In the genomic region with DNA sequence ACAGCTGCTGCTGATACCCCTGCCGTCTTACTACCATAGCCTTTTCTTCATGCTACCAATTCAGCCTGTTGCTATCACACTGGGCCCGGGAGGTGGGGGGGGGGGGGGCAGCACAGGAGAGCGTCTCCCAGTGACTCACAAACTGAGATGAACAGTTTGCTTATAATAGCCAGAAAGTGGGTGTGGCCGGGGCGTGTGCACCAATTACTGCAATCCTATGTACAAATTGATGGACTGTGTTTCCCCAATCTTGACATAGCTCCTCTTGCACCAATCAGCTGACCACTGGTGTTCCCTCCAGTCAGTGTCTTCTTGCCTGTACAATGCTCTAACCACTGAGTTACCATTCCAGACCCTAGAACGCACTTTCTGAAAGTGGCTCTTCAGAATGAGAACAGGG, we compare ENCODE assay signal across 13 mouse cellular contexts.
"Had no signal": no experiment of that assay in that cellular context is flagged by ENCODE, and none has a peak within 500 bp of the region (broad histone marks: within the 10 kb centered on the region; RNA-seq: fewer than 3 reads in every experiment).

No protein-coding gene starts in this region.

- H3K27ac ChIP-seq: kidney, embryonic 15.5 days; left cerebral cortex, adult 2 months; limb, embryonic 15.5 days; liver, embryonic 13.5 days; lung, embryonic 15.5 days; midbrain, embryonic 15.5 days; neural tube, embryonic 12.5 days; stomach, embryonic 15.5 days had no signal

- H3K9me3 ChIP-seq: kidney, embryonic 15.5 days; limb, embryonic 15.5 days; liver, embryonic 13.5 days; lung, embryonic 15.5 days; midbrain, embryonic 15.5 days; neural tube, embryonic 12.5 days; stomach, embryonic 15.5 days had no signal

- H3K4me3 ChIP-seq: kidney, embryonic 15.5 days; left cerebral cortex, adult 2 months; limb, embryonic 15.5 days; liver, embryonic 13.5 days; lung, embryonic 15.5 days; midbrain, embryonic 15.5 days; neural tube, embryonic 12.5 days; stomach, embryonic 15.5 days had no signal

- H3K9ac ChIP-seq: kidney, embryonic 15.5 days; limb, embryonic 15.5 days; liver, embryonic 13.5 days; liver, postnatal 0 days; lung, embryonic 15.5 days; midbrain, embryonic 15.5 days; neural tube, embryonic 12.5 days; stomach, embryonic 15.5 days had no signal

- H3K4me2 ChIP-seq: kidney, embryonic 15.5 days; limb, embryonic 15.5 days; liver, embryonic 13.5 days; lung, embryonic 15.5 days; midbrain, embryonic 15.5 days; neural tube, embryonic 12.5 days; stomach, embryonic 15.5 days had no signal

- ATAC-seq: liver, postnatal 0 days; midbrain, embryonic 15.5 days had no signal

- DNase-seq: kidney, adult 18-20 months; kidney, postnatal 25 days; liver, embryonic 13.5 days; liver, postnatal 0 days; right cerebral cortex, postnatal 14 days; thymus, adult 2 months had no signal

- H3K36me3 ChIP-seq: kidney, embryonic 15.5 days; limb, embryonic 15.5 days; liver, embryonic 13.5 days; lung, embryonic 15.5 days; midbrain, embryonic 15.5 days; neural tube, embryonic 12.5 days; stomach, embryonic 15.5 days had no signal

- H3K4me1 ChIP-seq: kidney, embryonic 15.5 days; liver, embryonic 13.5 days; lung, embryonic 15.5 days; neural tube, embryonic 12.5 days had no signal

- H3K27me3 ChIP-seq: kidney, embryonic 15.5 days; limb, embryonic 15.5 days; liver, embryonic 13.5 days; lung, embryonic 15.5 days; midbrain, embryonic 15.5 days; neural tube, embryonic 12.5 days; stomach, embryonic 15.5 days had no signal
